Mouse (Mus musculus): Measurements from ENCODE around the gene Sh3bp5. TPM values are rescaled to one million over a fixed set of nuclear protein-coding genes. Genes with fewer than 3 reads are reported as not detected.

The Sh3bp5 gene
- polyA plus RNA-seq, 1 experiment from 2014 or later: 17.3 TPM

GRCm38 (mm10) chr14:31402693-31403092, 33.2 kb downstream of the Sh3bp5 start:
- Histone ChIP-seq H3K4me2 (no peak overlapping the region), H3K9me3 (ENCODE audit: control insufficient read depth, low read length) (no peaks in the 10 kb centered on the region), H3K27ac (ENCODE audit: low read depth, low read length) (no peak overlapping the region), H3K36me3 (ENCODE audit: control insufficient read depth, insufficient read depth, low read length) (no peaks in the 10 kb centered on the region; the same call in 1 of the 2 replicates), H3K4me3 (ENCODE audit: low read depth, low read length) (no peak overlapping the region), H3K27me3 (replicated peaks; ENCODE audit: control insufficient read depth, insufficient read depth, low read length) (no peaks in the 10 kb centered on the region), H3K9ac (ENCODE audit: low read depth, low read length) (no peak overlapping the region), H3K4me1 (replicated peaks; ENCODE audit: control insufficient read depth, insufficient read depth, low read length) (peaks cover 46% of the 10 kb centered on the region)
- no peak for ATAC-seq (replicated peaks; ENCODE audit: low FRiP score)
- no peak for DNase-seq (ENCODE audit: low spot score)
- 42% methylated on average over 5 of the region's 5 CpGs for WGBS

DNA sequence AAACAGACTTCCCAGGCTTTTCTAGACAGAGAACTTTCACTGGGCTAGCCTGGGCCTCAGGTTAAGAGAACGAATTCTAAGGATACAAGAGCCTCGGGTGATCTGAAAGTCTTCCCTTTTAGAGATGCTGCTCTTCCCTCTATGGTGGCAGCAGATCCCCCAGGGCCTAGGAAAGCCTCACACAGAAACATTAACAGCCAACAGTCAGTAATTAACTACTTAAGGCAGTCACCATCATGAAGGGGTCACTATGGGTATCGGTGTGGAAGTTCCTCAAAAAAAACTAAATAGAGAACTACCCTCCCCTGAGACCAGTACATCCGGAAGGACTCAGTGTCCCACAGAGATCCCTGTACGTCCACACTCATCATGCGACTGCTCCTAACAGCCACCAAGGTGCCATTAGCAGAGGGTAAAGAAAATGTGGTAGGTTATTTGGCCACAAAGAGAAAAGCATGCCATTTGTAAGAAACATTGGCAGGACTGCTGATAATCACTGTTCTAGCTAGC, 33.9 kb downstream of the Sh3bp5 start:
- Histone ChIP-seq H3K4me2 (no peak overlapping the region), H3K36me3 (ENCODE audit: control insufficient read depth, insufficient read depth, low read length) (no peaks in the 10 kb centered on the region; the same call in 1 of the 2 replicates), H3K9ac (ENCODE audit: low read depth, low read length) (no peak overlapping the region), H3K27me3 (replicated peaks; ENCODE audit: control insufficient read depth, insufficient read depth, low read length) (no peaks in the 10 kb centered on the region), H3K4me3 (ENCODE audit: low read depth, low read length) (no peak overlapping the region), H3K27ac (ENCODE audit: low read depth, low read length) (no peak overlapping the region), H3K9me3 (ENCODE audit: control insufficient read depth, low read length) (no peaks in the 10 kb centered on the region), H3K4me1 (replicated peaks; ENCODE audit: control insufficient read depth, insufficient read depth, low read length) (peaks cover 42% of the 10 kb centered on the region)
- ATAC-seq (replicated peaks; ENCODE audit: low FRiP score) (no peak), DNase-seq (ENCODE audit: low spot score) (no peak)
- 63% methylated on average over 6 of the region's 6 CpGs for WGBS

DNA sequence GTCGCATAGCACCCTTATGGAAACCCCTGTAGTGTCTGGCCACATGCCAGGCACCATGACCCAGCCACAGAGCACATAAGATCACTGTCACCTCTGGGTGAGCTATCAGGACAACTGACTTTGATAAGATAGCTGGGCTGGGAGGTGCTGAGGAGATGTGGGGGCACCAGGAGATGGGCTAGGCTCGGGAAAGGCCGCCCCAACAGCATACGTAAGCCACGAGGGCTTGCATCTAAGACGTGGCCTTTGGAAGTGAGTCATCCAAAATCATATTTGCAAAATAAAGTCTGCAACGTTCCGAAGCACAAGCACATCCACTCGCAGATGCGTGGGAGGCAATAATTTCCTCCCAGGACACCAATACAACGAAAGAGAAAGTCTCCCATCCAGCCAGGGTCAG, 35.0 kb downstream of the Sh3bp5 start:
- H3K4me3 ChIP-seq (ENCODE audit: low read depth, low read length): no peak overlapping the region

GRCm38 (mm10) chr14:31400246-31400645, 35.6 kb downstream of the Sh3bp5 start:
- Histone ChIP-seq H3K27me3 (replicated peaks; ENCODE audit: control insufficient read depth, insufficient read depth, low read length) (no peaks in the 10 kb centered on the region), H3K4me2 (no peak overlapping the region), H3K9ac (ENCODE audit: low read depth, low read length) (no peak overlapping the region), H3K36me3 (ENCODE audit: control insufficient read depth, insufficient read depth, low read length) (no peaks in the 10 kb centered on the region; the same call in 1 of the 2 replicates), H3K9me3 (ENCODE audit: control insufficient read depth, low read length) (peaks cover 2% of the 10 kb centered on the region; the same call in 1 of the 2 replicates), H3K4me3 (ENCODE audit: low read depth, low read length) (no peak overlapping the region), H3K27ac (ENCODE audit: low read depth, low read length) (no peak overlapping the region), H3K4me1 (replicated peaks; ENCODE audit: control insufficient read depth, insufficient read depth, low read length) (peaks cover 37% of the 10 kb centered on the region)
- DNase-seq (ENCODE audit: low spot score) (no peak), ATAC-seq (replicated peaks; ENCODE audit: low FRiP score) (no peak)
- 85% methylated on average over 7 of the region's 7 CpGs for WGBS

More for the DNA sequence above, 35.0 kb downstream of the Sh3bp5 start:
- peaks cover 42% of the 10 kb centered on the region for H3K4me1 ChIP-seq (replicated peaks; ENCODE audit: control insufficient read depth, insufficient read depth, low read length)
- H3K9ac ChIP-seq (ENCODE audit: low read depth, low read length): no peak overlapping the region
- no peak overlapping the region for H3K4me2 ChIP-seq
- no peaks in the 10 kb centered on the region for H3K9me3 ChIP-seq (ENCODE audit: control insufficient read depth, low read length)
- H3K27me3 ChIP-seq (replicated peaks; ENCODE audit: control insufficient read depth, insufficient read depth, low read length): no peaks in the 10 kb centered on the region
- H3K36me3 ChIP-seq (ENCODE audit: control insufficient read depth, insufficient read depth, low read length): no peaks in the 10 kb centered on the region; the same call in 1 of the 2 replicates
- WGBS: 66% methylated on average over 11 of the region's 11 CpGs
- H3K27ac ChIP-seq (ENCODE audit: low read depth, low read length): no peak overlapping the region
- DNase-seq (ENCODE audit: low spot score): no peak
- no peak for ATAC-seq (replicated peaks; ENCODE audit: low FRiP score)

GRCm38 (mm10) chr14:31399271-31399670, 36.6 kb downstream of the Sh3bp5 start:
- Histone ChIP-seq H3K27ac (ENCODE audit: low read depth, low read length) (no peak overlapping the region), H3K36me3 (ENCODE audit: control insufficient read depth, insufficient read depth, low read length) (no peaks in the 10 kb centered on the region; the same call in 1 of the 2 replicates), H3K4me1 (replicated peaks; ENCODE audit: control insufficient read depth, insufficient read depth, low read length) (peaks cover 28% of the 10 kb centered on the region), H3K9me3 (ENCODE audit: control insufficient read depth, low read length) (peaks cover 2% of the 10 kb centered on the region; the same call in 1 of the 2 replicates), H3K4me3 (ENCODE audit: low read depth, low read length) (no peak overlapping the region), H3K4me2 (no peak overlapping the region), H3K27me3 (replicated peaks; ENCODE audit: control insufficient read depth, insufficient read depth, low read length) (no peaks in the 10 kb centered on the region), H3K9ac (ENCODE audit: low read depth, low read length) (no peak overlapping the region)
- DNase-seq (ENCODE audit: low spot score): no peak
- WGBS: 80% methylated on average over 3 of the region's 3 CpGs
- no peak for ATAC-seq (replicated peaks; ENCODE audit: low FRiP score)

GRCm38 (mm10) chr14:31398819-31399218, 37.1 kb downstream of the Sh3bp5 start:
- Histone ChIP-seq H3K9ac (ENCODE audit: low read depth, low read length) (no peak overlapping the region), H3K4me2 (no peak overlapping the region), H3K9me3 (ENCODE audit: control insufficient read depth, low read length) (peaks cover 2% of the 10 kb centered on the region; the same call in 1 of the 2 replicates), H3K27ac (ENCODE audit: low read depth, low read length) (no peak overlapping the region), H3K4me3 (ENCODE audit: low read depth, low read length) (no peak overlapping the region), H3K4me1 (replicated peaks; ENCODE audit: control insufficient read depth, insufficient read depth, low read length) (peaks cover 23% of the 10 kb centered on the region), H3K36me3 (ENCODE audit: control insufficient read depth, insufficient read depth, low read length) (no peaks in the 10 kb centered on the region; the same call in 1 of the 2 replicates), H3K27me3 (replicated peaks; ENCODE audit: control insufficient read depth, insufficient read depth, low read length) (no peaks in the 10 kb centered on the region)
- ATAC-seq (replicated peaks; ENCODE audit: low FRiP score) (no peak), DNase-seq (ENCODE audit: low spot score) (no peak)
- WGBS: 86% methylated on average over 11 of the region's 11 CpGs

DNA sequence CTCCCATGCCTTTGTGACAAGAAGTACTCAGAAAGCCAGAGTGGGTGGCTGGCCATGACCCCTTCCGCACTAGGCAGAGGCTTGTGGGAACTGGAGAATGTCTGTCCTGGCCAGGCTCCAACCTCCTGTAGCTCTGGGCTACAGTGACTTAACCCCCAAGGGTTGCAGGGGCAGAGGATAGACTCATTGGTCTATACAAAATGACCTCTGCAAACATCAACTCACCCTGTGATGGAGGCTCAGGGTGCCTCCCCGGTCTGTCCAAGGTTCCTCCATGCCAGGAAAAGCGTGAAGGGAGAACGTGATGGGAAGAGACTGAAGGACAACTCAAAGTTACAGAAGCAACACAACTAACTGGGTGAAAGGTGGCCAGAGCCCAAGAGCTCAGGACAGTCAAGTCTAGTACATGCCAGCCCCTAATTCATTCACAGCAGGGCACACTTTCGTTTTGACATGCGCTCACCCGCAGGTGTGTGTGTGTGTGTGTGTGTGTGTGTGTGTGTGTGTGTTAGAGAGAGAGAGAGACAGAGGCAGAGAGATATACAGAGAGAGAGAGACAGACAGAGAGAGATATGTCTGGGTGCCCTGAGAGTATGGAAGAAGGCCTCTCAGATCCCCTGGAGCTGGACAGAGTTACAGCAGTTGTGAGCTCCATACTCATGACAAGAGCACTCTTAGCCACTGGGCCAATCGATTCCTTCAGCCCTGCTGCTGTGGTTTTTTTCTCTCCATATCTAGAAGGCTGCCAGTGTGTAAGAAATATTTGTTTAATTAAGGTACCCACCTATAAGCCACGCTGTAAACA, 37.9 kb downstream of the Sh3bp5 start:
- Histone ChIP-seq H3K36me3 (ENCODE audit: control insufficient read depth, insufficient read depth, low read length) (no peaks in the 10 kb centered on the region; the same call in 1 of the 2 replicates), H3K4me3 (ENCODE audit: low read depth, low read length) (no peak overlapping the region), H3K27ac (ENCODE audit: low read depth, low read length) (no peak overlapping the region), H3K4me2 (no peak overlapping the region), H3K9ac (ENCODE audit: low read depth, low read length) (no peak overlapping the region), H3K4me1 (replicated peaks; ENCODE audit: control insufficient read depth, insufficient read depth, low read length) (peaks cover 18% of the 10 kb centered on the region), H3K27me3 (replicated peaks; ENCODE audit: control insufficient read depth, insufficient read depth, low read length) (no peaks in the 10 kb centered on the region), H3K9me3 (ENCODE audit: control insufficient read depth, low read length) (peaks cover 2% of the 10 kb centered on the region; the same call in 1 of the 2 replicates)
- DNase-seq (ENCODE audit: low spot score): no peak
- no peak for ATAC-seq (replicated peaks; ENCODE audit: low FRiP score)
- 88% methylated on average over 9 of the region's 9 CpGs for WGBS

DNA sequence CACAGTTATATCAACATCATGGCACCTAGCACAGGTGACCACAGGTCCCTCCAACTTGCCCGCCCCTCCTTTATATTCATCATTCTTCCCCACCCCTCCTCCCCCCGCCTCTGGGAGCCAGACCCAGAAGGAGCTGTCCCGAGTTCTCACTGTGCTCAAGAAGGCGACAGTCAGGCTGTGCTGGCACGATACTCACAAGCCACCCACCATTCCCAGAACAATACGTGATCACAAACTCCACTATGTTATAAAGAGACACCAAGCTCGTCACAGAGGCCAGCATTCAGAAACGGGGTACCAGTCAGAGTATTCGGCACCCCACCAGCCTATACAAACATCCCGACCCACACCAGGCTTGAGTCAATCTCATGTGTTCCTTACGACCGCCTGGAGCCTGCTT, 38.5 kb downstream of the Sh3bp5 start:
- Histone ChIP-seq H3K4me3 (ENCODE audit: low read depth, low read length) (no peak overlapping the region), H3K9me3 (ENCODE audit: control insufficient read depth, low read length) (peaks cover 2% of the 10 kb centered on the region; the same call in 1 of the 2 replicates), H3K27me3 (replicated peaks; ENCODE audit: control insufficient read depth, insufficient read depth, low read length) (no peaks in the 10 kb centered on the region), H3K27ac (ENCODE audit: low read depth, low read length) (no peak overlapping the region), H3K9ac (ENCODE audit: low read depth, low read length) (no peak overlapping the region), H3K4me2 (no peak overlapping the region), H3K36me3 (ENCODE audit: control insufficient read depth, insufficient read depth, low read length) (no peaks in the 10 kb centered on the region; the same call in 1 of the 2 replicates), H3K4me1 (replicated peaks; ENCODE audit: control insufficient read depth, insufficient read depth, low read length) (peaks cover 13% of the 10 kb centered on the region)
- DNase-seq (ENCODE audit: low spot score): no peak
- no peak for ATAC-seq (replicated peaks; ENCODE audit: low FRiP score)
- 82% methylated on average over 12 of the region's 12 CpGs for WGBS
